Mouse (Mus musculus): Measurements from ENCODE around the gene Ptdss2.

Gene Ptdss2

GRCm38 (mm10) chr7:141122689-141123516 lies 721 bp downstream of the Ptdss2 start:
- DNase-seq, result peak; percentile 94

- DNase-seq, result no peak
Observed at GRCm38 (mm10) chr7:141123517-141123856, 1.3 kb downstream of the Ptdss2 start.

- DNase-seq, result peak; percentile 89
Observed at GRCm38 (mm10) chr7:141131024-141131820, 9.0 kb downstream of the Ptdss2 start.

GRCm38 (mm10) chr7:141131904-141132755 lies 9.9 kb downstream of the Ptdss2 start:
- no peak for DNase-seq

- no peak for DNase-seq
Observed at GRCm38 (mm10) chr7:141141326-141141725, 19.1 kb downstream of the Ptdss2 start.

- DNase-seq, result no peak
Observed at GRCm38 (mm10) chr7:141143112-141143511, 20.9 kb downstream of the Ptdss2 start.

GRCm38 (mm10) chr7:141143861-141144260 lies 21.7 kb downstream of the Ptdss2 start:
- DNase-seq, result no peak

GRCm38 (mm10) chr7:141144650-141145049 lies 22.5 kb downstream of the Ptdss2 start:
- no peak for DNase-seq

GRCm38 (mm10) chr7:141145403-141145802 lies 23.2 kb downstream of the Ptdss2 start:
- peak; percentile 71 for DNase-seq

- no peak for DNase-seq
Observed at GRCm38 (mm10) chr7:141146043-141146595, 23.9 kb downstream of the Ptdss2 start.

GRCm38 (mm10) chr7:141147044-141147443 lies 24.9 kb downstream of the Ptdss2 start:
- DNase-seq, result peak; percentile 59

- DNase-seq, result no peak
Observed at GRCm38 (mm10) chr7:141148639-141149038, 26.5 kb downstream of the Ptdss2 start.

GRCm38 (mm10) chr7:141155362-141155761 lies 33.2 kb downstream of the Ptdss2 start:
- no peak for DNase-seq

- no peak for DNase-seq
Observed at GRCm38 (mm10) chr7:141164397-141164796, 42.2 kb downstream of the Ptdss2 start.

- DNase-seq, result no peak
Observed at GRCm38 (mm10) chr7:141164850-141165249, 42.7 kb downstream of the Ptdss2 start.

GRCm38 (mm10) chr7:141167901-141168517 lies 45.8 kb downstream of the Ptdss2 start:
- DNase-seq, result no peak

- no peak for DNase-seq
Observed at GRCm38 (mm10) chr7:141168518-141168953, 46.4 kb downstream of the Ptdss2 start.

- no peak for DNase-seq
Observed at GRCm38 (mm10) chr7:141169300-141169699, 47.1 kb downstream of the Ptdss2 start.

- no peak for DNase-seq
Observed at GRCm38 (mm10) chr7:141169866-141170265, 47.7 kb downstream of the Ptdss2 start.

GRCm38 (mm10) chr7:141172116-141173006 lies 50.2 kb downstream of the Ptdss2 start, which contains the start of gene Rnh1:
Gene Rnh1 (minus strand): TSS chr7:141172857.
- peak; percentile 92 for DNase-seq

GRCm38 (mm10) chr7:141173323-141173850 lies 51.2 kb downstream of the Ptdss2 start:
- DNase-seq, result no peak

Data from cerebellum, adult 9-10 months (tissue).